Mouse (Mus musculus) left cerebral cortex, adult 8-10 months (tissue): ENCODE data around the gene Mex3a. TPM values are rescaled to one million over a fixed set of nuclear protein-coding genes. Genes with fewer than 3 reads are reported as not detected.
A peak's percentile ranks its signal among the peaks of the same experiment; 100 is the strongest.

Source experiments
- DNase-seq, 2 experiments: peaks; one replicate each; pipeline ENCODE4 v3.0.0; 2022; ENCODE audit warnings: low spot score in 2 of 2
- total RNA-seq, 4 experiments: library from RNA; stranded (reverse); gene quantifications; 2 replicates each; pipeline ENCODE4 v1.2.4; 2022

Gene Mex3a
- total RNA-seq, 4 experiments from 2014 or later = 2.3 to 3.1 (median 2.6) TPM

GRCm38 (mm10) chr3:88505081-88505480 is 27.1 kb upstream of the Mex3a start:
- no peak for DNase-seq

DNA sequence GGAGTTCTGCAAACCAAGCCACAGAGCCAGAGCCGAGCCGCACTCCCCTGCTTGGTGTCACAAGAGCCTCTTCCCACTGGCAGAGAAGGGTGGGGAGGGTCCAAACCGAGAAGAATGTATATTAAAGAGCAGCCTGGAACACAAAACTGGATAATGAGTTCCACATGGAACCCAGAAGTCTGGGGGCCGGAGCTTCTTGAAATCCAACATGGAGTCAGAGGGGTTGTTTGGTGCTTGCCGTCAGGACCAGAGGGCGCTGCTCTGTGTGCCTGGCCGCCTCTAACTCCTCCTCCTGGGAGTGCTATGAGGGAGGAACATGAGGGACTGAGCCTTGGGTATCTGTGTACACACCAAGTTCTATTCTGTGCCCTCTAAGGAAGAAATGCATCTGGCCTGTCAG is 26.4 kb upstream of the Mex3a start:
- DNase-seq = no peak

DNA sequence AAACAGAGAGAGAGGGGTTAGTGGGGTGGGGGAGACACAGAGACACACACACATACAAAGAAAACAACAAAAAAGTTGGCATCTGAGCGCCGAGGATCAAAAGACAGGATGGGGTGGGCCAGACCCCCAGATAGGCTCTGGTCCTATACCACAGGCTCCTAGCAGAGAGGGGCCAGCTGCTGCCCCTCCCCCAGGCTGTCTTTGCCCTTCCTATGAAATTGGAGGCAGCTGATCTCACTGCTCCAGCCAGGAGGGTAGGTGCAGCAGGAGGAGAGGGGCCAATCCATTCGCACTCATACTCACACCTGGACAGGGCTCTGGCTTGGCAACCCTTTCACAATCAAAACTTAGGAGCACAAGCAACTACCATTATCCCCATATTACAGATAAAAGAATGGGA is 22.9 kb upstream of the Mex3a start:
- DNase-seq = no peak

- peak; percentile 74 to 95 for DNase-seq
Measured at GRCm38 (mm10) chr3:88509692-88510420, 22.3 kb upstream of the Mex3a start, which contains the start of gene Lmna. Lmna (minus strand) TSS chr3:88509956.

DNA sequence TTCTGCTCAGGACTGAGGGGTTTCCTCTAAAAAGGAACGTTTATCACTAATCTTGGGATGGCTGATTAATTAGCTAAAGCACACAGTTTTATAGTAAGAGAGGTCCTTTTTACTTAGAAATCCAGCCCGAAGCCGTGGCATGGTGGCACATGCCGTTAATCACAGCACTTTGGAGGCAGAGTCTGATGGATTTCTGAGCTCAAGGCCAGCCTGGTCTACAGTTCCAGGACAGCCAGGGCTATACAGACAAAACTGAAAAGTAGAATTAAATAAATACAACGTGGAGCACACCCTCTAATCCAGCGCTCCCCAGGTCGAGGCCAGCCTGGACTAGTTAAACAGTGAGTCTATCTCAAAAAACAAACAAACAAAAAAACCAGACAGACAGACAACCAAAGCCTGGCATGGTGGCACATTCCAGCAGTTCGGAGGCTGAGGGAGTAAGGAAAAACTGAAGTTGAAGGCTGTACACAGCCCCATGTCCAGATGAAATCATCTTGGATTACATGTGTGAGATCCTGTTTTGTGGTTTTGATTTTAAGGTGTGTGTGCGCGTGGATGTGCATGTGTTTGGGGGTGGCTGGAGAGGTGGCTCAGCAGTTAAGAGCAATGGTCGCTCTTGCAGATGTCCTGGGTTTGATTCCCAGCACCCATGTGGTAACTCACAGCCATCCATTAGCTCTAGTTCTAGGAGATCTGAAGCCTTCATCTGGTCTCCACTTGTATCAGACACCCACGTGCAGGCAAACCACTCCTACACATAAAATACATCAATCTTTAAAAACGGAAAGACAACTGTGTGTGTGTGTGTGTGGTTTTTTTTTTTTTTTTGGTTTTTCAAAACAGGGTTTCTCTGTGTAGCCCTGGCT is 21.5 kb upstream of the Mex3a start:
- DNase-seq = no peak

DNA sequence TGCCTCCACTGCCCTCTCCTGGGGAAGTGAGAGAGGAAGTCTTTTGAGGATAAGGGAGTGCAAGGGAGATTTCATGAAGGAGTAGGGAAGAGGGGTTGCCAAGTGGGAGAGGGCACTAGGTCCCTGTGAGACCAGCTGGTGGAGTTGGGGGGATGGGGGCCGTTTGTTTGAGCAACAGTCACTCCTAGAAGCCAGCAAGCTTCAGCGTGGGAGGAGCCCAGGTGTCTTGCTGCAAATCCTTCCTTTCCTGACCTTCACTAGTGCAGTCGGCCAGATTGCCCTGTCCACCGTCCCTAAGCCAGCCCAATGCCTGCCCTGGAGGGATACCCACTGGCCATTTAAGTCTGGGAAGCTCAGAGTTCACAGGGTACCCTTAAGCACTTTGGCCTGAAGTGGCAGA is 20.6 kb upstream of the Mex3a start:
- DNase-seq = no peak

- no peak for DNase-seq
Measured at GRCm38 (mm10) chr3:88512141-88512895, 19.9 kb upstream of the Mex3a start.

DNA sequence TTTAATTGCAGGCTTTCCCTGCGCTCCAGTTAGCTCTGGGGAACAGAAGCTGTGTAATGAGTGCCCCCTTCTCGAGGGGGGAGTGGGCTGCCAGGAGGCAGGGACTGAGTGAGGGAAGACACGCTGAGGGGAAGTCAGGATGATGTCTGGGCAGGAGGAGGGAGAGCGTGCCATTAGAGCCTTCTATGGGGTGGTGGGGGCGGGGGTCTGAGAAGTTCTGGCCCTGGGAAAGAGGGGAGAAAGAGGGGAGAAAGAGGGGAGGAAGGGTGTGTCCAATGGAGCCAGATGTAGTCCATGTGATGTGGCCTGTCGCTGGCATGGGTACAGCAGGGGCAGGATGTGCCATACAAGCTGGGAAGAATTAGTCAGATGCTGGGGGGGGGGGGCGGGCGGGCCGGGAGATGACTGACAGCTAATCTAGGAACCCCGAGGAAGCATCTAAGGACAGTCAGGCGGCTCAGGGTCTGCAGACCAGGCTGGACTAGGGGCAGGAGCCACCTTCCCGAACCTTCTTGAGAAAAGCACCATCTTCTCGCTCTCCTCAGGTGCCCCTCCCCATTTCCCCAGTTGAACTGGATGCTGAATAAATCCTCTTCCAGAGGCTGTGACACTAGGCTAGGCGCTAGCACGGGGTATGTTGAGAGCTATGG is 19.2 kb upstream of the Mex3a start:
- no peak for DNase-seq

GRCm38 (mm10) chr3:88513546-88514115 is 18.6 kb upstream of the Mex3a start:
- no peak for DNase-seq

DNA sequence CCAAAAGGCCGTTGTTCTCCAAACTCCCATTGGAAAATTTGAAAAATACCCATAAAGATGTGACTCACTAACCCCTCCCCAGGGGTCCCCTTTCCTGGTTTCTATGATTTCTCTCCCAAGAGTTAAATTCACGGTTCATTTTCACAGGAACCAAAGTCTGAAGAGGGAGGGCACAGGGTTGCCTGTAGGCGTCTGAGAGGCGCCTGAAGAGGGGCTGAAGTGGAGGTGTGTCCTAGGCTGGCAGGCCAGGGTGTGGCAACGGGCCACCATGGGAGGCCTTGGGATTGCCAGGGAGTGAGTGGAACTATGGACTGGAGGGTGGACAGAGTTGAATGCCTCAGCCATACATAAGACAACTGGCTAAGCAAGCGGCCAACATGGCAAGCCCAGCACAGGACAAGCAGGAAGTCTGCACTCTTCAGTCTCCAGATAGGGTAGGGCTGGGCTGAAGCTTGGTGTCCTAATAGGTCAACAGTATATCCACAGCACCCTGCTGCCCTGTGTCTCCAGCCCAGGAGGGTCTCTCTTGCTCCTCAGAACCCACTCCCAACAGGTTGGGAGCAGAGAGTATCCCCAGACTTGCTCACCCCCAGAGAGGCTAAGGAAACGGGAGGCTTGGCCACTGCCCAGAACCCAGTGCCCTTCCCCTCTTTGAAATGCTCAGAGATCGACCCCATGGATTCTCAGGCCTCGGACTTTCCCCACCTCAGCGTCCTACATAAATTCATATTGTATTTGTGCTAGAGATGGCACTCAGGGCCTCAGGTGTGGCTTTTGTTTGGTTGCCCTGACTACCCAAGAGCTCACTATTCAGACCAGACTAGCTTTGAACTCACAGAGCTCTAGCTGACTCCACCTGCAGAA is 17.7 kb upstream of the Mex3a start:
- DNase-seq = no peak

- no peak for DNase-seq
Measured at GRCm38 (mm10) chr3:88515095-88515386, 17.2 kb upstream of the Mex3a start.

DNA sequence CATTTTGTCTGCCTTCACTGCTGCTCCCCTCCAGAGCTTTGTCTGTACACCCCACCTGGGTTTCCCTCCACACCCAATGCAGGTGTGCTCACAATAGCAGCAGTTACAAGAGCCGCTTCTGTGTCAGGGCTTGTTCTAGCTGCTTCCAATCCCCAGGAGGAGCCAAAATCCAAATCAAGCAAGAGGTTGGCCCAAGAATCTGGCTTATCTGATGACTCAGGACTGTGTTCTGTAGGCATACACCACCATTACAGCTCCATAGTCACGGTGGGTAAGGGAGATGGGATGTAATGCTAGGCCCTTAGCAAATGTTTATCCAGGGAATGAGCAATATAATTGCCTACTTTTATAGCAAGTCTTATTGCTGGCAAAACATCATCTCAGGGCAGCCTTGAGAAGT is 15.8 kb upstream of the Mex3a start:
- no peak for DNase-seq

- no peak for DNase-seq
Measured at GRCm38 (mm10) chr3:88518411-88518810, 13.8 kb upstream of the Mex3a start.

GRCm38 (mm10) chr3:88520078-88520477 is 12.1 kb upstream of the Mex3a start:
- no peak for DNase-seq

DNA sequence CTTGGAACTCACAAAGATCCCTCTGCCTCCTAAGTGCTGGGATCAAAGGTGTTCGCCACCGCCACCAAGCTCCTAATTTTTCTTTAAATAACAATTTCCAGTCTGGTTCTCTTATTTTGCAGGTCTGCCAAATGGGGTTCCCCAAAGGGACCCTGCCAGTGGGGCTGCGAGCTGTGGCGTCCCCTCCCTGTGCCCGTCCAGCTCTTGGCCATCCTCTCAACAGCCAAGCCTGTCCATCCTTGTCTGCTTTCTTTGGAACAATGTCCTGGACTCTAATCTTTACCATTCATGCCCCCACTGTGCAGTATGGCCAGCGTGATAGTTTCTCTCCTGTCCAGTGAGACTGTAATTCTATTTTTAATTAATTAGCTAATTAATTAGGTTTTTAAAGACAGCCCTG is 11.0 kb upstream of the Mex3a start:
- no peak for DNase-seq

- no peak for DNase-seq
Measured at GRCm38 (mm10) chr3:88521803-88522331, 10.3 kb upstream of the Mex3a start.

DNA sequence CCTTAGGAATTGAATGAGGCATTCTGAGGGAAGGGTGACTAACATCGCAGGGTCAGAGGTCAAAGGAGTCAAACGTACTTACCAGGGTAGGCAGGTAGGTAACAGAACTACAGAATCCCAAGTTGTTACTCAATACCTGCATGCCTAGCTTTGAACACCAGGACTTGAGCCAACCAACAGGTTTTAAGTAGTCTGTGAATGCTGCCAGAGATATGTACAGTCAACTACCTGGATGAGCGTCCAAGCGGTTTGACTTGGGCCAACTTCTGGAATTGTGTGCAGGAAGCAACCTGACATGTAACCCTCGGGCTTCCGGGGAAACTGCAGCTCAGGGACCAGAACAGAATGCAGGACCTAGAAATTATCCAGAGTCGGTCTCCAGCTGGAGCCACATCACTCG is 9.2 kb upstream of the Mex3a start:
- DNase-seq = no peak

GRCm38 (mm10) chr3:88525021-88525420 is 7.2 kb upstream of the Mex3a start:
- no peak for DNase-seq

GRCm38 (mm10) chr3:88526157-88527131 is 5.8 kb upstream of the Mex3a start:
- DNase-seq = peak; percentile 49 to 63
